Comparison of ENCODE assay signal across 17 mouse cellular contexts in genomic region chr2:166874675-166875280, GRCm38 (mm10). TPM values are rescaled to one million over a fixed set of nuclear protein-coding genes. Genes with fewer than 3 reads are reported as not detected.
A peak's percentile ranks its signal among the peaks of the same experiment; 100 is the strongest.
DNase-seq lines count a peak whose midpoint lies in the region; ATAC-seq and TF ChIP-seq lines count a peak whose summit lies in the region.
"Had no signal": no experiment of that assay in that cellular context is flagged by ENCODE, and none has a peak within 500 bp of the region (broad histone marks: within the 10 kb centered on the region; RNA-seq: fewer than 3 reads in every experiment).

No protein-coding gene starts in this region.

- no peak for ATAC-seq in heart, embryonic 11.5 days (replicated peaks; ENCODE audit: insufficient number of reproducible peaks, low FRiP score, low TSS enrichment)
- no peak for ATAC-seq in embryonic facial prominence, embryonic 11.5 days (replicated peaks; ENCODE audit: insufficient number of reproducible peaks, low FRiP score, low TSS enrichment, low read depth)
- ATAC-seq: forebrain, embryonic 16.5 days had no signal

- no peak for TF ChIP-seq CTCF in layer of hippocampus, adult 2 months (conservative IDR thresholded peaks at IDR 0.05)

- H3K27ac ChIP-seq in heart, embryonic 11.5 days (ENCODE audit: low read depth, low read length), result no peak overlapping the region
- no peak overlapping the region for H3K27ac ChIP-seq in embryonic facial prominence, embryonic 11.5 days (replicated peaks; ENCODE audit: low read depth, low read length)
- H3K27ac ChIP-seq in layer of hippocampus, adult 2 months, result no peak overlapping the region
- H3K27ac ChIP-seq: limb, embryonic 13.5 days; midbrain, embryonic 12.5 days; neural tube, embryonic 15.5 days had no signal

- intact Hi-C loops in heart, postnatal 10 days (cut with DNase I), result no loop called here

- H3K36me3 ChIP-seq in heart, embryonic 11.5 days (ENCODE audit: control insufficient read depth, insufficient read depth, low read length), result peaks cover 30% of the 10 kb centered on the region
- H3K36me3 ChIP-seq in embryonic facial prominence, embryonic 11.5 days (replicated peaks; ENCODE audit: control insufficient read depth, insufficient read depth, low read depth, low read length), result no peaks in the 10 kb centered on the region; the same call in 1 of the 2 replicates
- H3K36me3 ChIP-seq in splenic B cell, adult 2 months (ENCODE audit: control insufficient read depth, insufficient read depth, low read length, poor library complexity, severe bottlenecking), result peaks cover 10% of the 10 kb centered on the region

- H3K27me3 ChIP-seq in heart, embryonic 11.5 days (ENCODE audit: control insufficient read depth, insufficient read depth, low read length), result no peaks in the 10 kb centered on the region
- no peaks in the 10 kb centered on the region for H3K27me3 ChIP-seq in embryonic facial prominence, embryonic 11.5 days (ENCODE audit: control insufficient read depth, insufficient read depth, low read length)
- no peaks in the 10 kb centered on the region for H3K27me3 ChIP-seq in splenic B cell, adult 2 months (ENCODE audit: control insufficient read depth, insufficient read depth, low read length, poor library complexity, severe bottlenecking)
- H3K27me3 ChIP-seq: limb, embryonic 13.5 days; midbrain, embryonic 12.5 days; neural tube, embryonic 15.5 days had no signal

- no peaks in the 10 kb centered on the region for H3K9me3 ChIP-seq in heart, embryonic 11.5 days (replicated peaks; ENCODE audit: control insufficient read depth, low read length)
- no peaks in the 10 kb centered on the region for H3K9me3 ChIP-seq in embryonic facial prominence, embryonic 11.5 days (replicated peaks; ENCODE audit: control insufficient read depth, low read length)
- H3K9me3 ChIP-seq: limb, embryonic 13.5 days; midbrain, embryonic 12.5 days; neural tube, embryonic 15.5 days had no signal

- DNase-seq in heart, postnatal 10 days, result peak; percentile 9 to 12
- DNase-seq in spleen, postnatal 36 days (ENCODE audit: low spot score in 2 of 2), result peak; percentile 29 to 45
- no peak for DNase-seq in spleen, postnatal 4 days (ENCODE audit: low spot score in 2 of 2)
- DNase-seq in embryonic facial prominence, embryonic 11.5 days (ENCODE audit: low spot score), result peak; percentile 38
- DNase-seq in splenic B cell, adult 2 months (ENCODE audit: low read depth, low spot score), result peak; percentile 57
- DNase-seq in layer of hippocampus, adult 2 months (ENCODE audit: low spot score in 2 of 2), result no peak
- no peak for DNase-seq in layer of hippocampus, postnatal 25 days (ENCODE audit: extremely low spot score in 1 of 2, low spot score in 1 of 2)
- DNase-seq: heart, adult 11 months; kidney, adult 8-10 months; kidney, postnatal 36 days had no signal

- H3K4me3 ChIP-seq in heart, embryonic 11.5 days (ENCODE audit: low read depth, low read length), result no peak overlapping the region
- H3K4me3 ChIP-seq in embryonic facial prominence, embryonic 11.5 days (ENCODE audit: low read depth, low read length), result no peak overlapping the region
- H3K4me3 ChIP-seq in layer of hippocampus, adult 2 months, result no peak overlapping the region
- H3K4me3 ChIP-seq: erythroblast, embryonic 14.5 days; limb, embryonic 13.5 days; midbrain, embryonic 12.5 days; myocyte; neural tube, embryonic 15.5 days had no signal

- H3K9ac ChIP-seq in heart, embryonic 11.5 days (ENCODE audit: low read depth, low read length), result no peak overlapping the region
- H3K9ac ChIP-seq in embryonic facial prominence, embryonic 11.5 days (replicated peaks; ENCODE audit: low read length), result no peak overlapping the region
- H3K9ac ChIP-seq: limb, embryonic 13.5 days; midbrain, embryonic 12.5 days; neural tube, embryonic 15.5 days had no signal

- 84% methylated on average over 10 of the region's 10 CpGs for WGBS in heart, embryonic 11.5 days (ENCODE audit: insufficient replicate concordance)
- 66% methylated on average over 10 of the region's 10 CpGs for WGBS in embryonic facial prominence, embryonic 11.5 days

- peaks cover 3% of the 10 kb centered on the region; the same call in 1 of the 2 replicates for H3K4me1 ChIP-seq in heart, embryonic 11.5 days (ENCODE audit: control insufficient read depth, insufficient read depth, low read length)
- no peaks in the 10 kb centered on the region for H3K4me1 ChIP-seq in embryonic facial prominence, embryonic 11.5 days (ENCODE audit: control insufficient read depth, insufficient read depth, low read length)
- H3K4me1 ChIP-seq: limb, embryonic 13.5 days; midbrain, embryonic 12.5 days; neural tube, embryonic 15.5 days had no signal

- H3K4me2 ChIP-seq in heart, embryonic 11.5 days, result no peak overlapping the region
- no peak overlapping the region for H3K4me2 ChIP-seq in embryonic facial prominence, embryonic 11.5 days (ENCODE audit: low read depth, low read length)
- H3K4me2 ChIP-seq: limb, embryonic 13.5 days; midbrain, embryonic 12.5 days; neural tube, embryonic 15.5 days had no signal

RNA-seq across cellular contexts. Expression of gene Cse1l, which starts 31.1 kb away (rescaled TPM):
- 10 to 100 TPM; 48.0 to 53.0 TPM for total RNA-seq in heart, postnatal 10 days (2021)
- 124 and 146 TPM in 2 replicates for polyA plus RNA-seq in heart, embryonic 11.5 days (2014; fragmentation: Nextera tagmentation; extraction: Ambion mirVana)
- polyA plus RNA-seq in embryonic facial prominence, embryonic 11.5 days (2014; fragmentation: Nextera tagmentation; extraction: Ambion mirVana), result 250 and 276 TPM in 2 replicates
- total RNA-seq in layer of hippocampus, adult 2 months (2021), result 10 to 100 TPM; 48.7 to 51.4 TPM
- 10 to 100 TPM; 51.6 to 52.6 TPM for total RNA-seq in layer of hippocampus, postnatal 25 days (2021)

Comparison
In these comparisons a context has a peak if more than half of its experiments do, and no peak if none do; other contexts are left out.
1. DNase-seq: peak in heart, postnatal 10 days (2 of 2), spleen, postnatal 36 days (2 of 2), embryonic facial prominence, embryonic 11.5 days (single experiment) and splenic B cell, adult 2 months (single experiment); none in spleen, postnatal 4 days (0 of 2), layer of hippocampus, adult 2 months (0 of 2) and layer of hippocampus, postnatal 25 days (0 of 2).